Mouse (Mus musculus): ENCODE results near the gene Rcvrn. TPM values are rescaled to one million over a fixed set of nuclear protein-coding genes. Genes with fewer than 3 reads are reported as not detected.

Gene Rcvrn
- polyA plus RNA-seq, 1 experiment from 2014 or later = not detected

DNA sequence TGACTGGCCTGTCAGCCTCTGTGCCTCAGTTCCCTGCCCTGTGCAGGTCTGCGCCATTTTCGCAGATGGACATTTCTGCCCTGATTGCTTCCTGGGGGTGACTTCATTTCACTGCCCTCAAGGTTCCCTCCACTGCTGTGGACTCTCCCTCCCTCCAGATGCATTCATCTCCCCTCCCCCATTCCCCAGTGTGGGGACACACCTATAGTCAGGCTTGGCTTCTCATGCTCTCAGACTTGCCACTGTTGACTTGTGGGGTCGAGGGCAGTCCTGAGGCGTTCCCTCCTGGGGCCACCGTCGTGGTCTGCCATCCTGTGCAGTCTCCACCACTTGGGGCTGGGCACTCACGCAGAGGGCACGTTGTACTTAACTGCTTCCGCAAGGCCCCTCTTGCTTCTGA, 38.3 kb upstream of the Rcvrn start:
- Histone ChIP-seq H3K27me3 (no peaks in the 10 kb centered on the region), H3K36me3 (no peaks in the 10 kb centered on the region), H3K4me3 (no peak overlapping the region), H3K9ac (no peak overlapping the region), H3K9me3 (no peaks in the 10 kb centered on the region), H3K4me2 (no peak overlapping the region), H3K27ac (no peak overlapping the region), H3K4me1 (peaks cover 6% of the 10 kb centered on the region; the same call in 1 of the 2 replicates)
- ATAC-seq (ENCODE audit: borderline replicate concordance, extremely low read depth, low FRiP score, low TSS enrichment) = no peak
- 84% methylated on average over 9 of the region's 9 CpGs for WGBS

DNA sequence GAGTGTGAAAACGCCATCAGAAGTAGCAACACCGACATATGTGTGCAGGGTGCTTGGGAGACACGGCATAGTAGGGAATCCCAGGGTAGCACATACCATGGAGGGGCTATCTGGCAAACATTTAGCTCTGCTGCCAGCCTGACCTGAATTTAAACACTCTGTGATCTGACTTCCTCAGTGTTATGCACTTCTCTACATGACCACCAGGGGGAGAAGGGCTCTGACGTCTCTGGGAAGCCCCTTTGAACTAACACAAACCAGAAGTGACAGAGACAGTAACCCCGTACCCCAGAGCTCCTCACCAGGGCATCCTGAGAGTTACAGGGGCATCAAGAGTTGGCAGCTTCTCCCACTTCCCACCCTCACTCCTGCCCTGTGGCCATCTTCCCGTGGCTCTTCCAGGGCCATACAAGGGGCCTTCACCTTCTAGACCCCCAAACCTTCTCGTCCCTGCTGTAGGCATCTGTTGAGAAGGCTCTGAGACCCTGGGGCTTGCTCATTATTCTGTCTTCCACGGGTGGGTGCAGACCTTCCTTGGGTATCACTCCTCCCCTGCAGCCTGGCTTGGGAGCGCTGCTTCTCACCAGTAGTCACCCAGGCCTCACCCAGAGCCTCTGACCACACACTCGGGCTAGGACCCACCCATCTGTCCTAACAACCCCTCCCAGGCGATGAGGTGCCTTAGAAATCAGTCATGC, 37.3 kb upstream of the Rcvrn start:
- Histone ChIP-seq H3K4me1 (peaks cover 2% of the 10 kb centered on the region; the same call in 1 of the 2 replicates), H3K4me3 (no peak overlapping the region), H3K9ac (no peak overlapping the region), H3K4me2 (no peak overlapping the region), H3K36me3 (no peaks in the 10 kb centered on the region), H3K27me3 (no peaks in the 10 kb centered on the region), H3K27ac (no peak overlapping the region), H3K9me3 (no peaks in the 10 kb centered on the region)
- 38% methylated on average over 11 of the region's 11 CpGs for whole genome bisulfite sequencing
- ATAC-seq (ENCODE audit: borderline replicate concordance, extremely low read depth, low FRiP score, low TSS enrichment) = no peak

DNA sequence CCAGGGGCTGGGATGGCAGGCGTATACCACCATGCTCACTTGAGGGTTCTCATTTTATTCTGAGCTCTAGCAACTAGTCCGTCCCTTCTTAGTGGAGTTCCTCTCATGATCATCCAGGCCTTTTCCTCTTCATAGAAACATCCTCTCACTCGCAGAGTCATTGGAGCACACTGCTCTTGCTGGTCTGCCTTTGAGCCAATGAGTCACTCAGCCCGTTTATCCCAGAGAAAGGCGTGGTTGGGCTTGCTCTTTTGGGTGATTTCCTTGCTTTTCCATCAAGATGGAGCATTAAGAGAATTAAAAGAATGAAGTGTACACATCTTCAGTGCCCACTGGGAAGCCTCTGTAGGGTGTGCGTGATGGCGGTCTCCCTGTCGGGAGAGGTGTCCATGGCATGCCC, 33.7 kb upstream of the Rcvrn start:
- no peak for ATAC-seq (ENCODE audit: borderline replicate concordance, extremely low read depth, low FRiP score, low TSS enrichment)

DNA sequence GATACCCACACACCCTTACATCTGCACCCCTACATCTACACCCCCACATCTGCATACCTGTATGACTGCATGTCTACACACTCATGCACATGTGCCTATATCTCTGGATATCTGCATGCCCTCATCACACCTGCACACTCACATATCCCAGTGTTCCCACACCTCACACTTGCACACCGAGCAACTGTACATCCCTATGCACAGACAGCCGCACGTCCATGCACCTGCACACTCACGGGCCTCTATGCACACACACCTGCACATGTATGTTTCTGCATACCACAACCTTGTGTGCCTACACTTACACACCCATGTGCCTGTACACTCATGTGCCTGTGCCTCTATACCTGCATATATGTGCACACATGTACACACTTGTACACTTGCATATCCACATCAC, 31.7 kb upstream of the Rcvrn start:
- WGBS = 86% methylated on average over 4 of the region's 4 CpGs
- no peak overlapping the region for H3K4me3 ChIP-seq
- H3K27me3 ChIP-seq = no peaks in the 10 kb centered on the region
- ATAC-seq (ENCODE audit: borderline replicate concordance, extremely low read depth, low FRiP score, low TSS enrichment) = no peak
- no peak overlapping the region for H3K9ac ChIP-seq
- H3K4me1 ChIP-seq = peaks cover 10% of the 10 kb centered on the region
- no peak overlapping the region for H3K27ac ChIP-seq
- H3K9me3 ChIP-seq = no peaks in the 10 kb centered on the region
- no peak overlapping the region for H3K4me2 ChIP-seq
- no peaks in the 10 kb centered on the region for H3K36me3 ChIP-seq

More for the DNA sequence above, 33.7 kb upstream of the Rcvrn start:
- Histone ChIP-seq H3K9me3 (no peaks in the 10 kb centered on the region), H3K4me1 (no peaks in the 10 kb centered on the region), H3K4me2 (no peak overlapping the region), H3K9ac (no peak overlapping the region), H3K27ac (no peak overlapping the region), H3K4me3 (no peak overlapping the region), H3K27me3 (no peaks in the 10 kb centered on the region), H3K36me3 (no peaks in the 10 kb centered on the region)
- 81% methylated on average over 8 of the region's 8 CpGs for WGBS

DNA sequence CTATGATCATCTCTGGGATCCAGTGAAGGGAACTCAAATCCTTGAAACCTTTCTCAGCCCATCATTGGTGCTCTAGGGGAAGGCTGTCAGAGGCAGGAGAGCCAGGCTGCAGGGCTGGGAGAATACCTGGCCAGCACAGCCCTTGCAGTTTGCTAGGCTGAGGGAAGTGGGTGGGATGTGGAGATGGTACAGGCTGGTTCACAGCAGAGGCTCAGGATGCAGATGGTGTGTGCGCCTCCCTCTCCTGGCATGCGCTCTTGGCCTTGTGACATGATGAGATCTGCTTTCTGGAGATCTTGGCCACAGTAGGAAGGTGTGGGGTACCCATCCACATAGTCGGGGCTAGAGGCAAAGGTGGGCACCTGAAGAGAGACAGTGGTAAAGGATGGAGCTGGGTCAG, 30.9 kb upstream of the Rcvrn start:
- ATAC-seq (ENCODE audit: borderline replicate concordance, extremely low read depth, low FRiP score, low TSS enrichment) = no peak
- 81% methylated on average over 3 of the region's 3 CpGs for WGBS

DNA sequence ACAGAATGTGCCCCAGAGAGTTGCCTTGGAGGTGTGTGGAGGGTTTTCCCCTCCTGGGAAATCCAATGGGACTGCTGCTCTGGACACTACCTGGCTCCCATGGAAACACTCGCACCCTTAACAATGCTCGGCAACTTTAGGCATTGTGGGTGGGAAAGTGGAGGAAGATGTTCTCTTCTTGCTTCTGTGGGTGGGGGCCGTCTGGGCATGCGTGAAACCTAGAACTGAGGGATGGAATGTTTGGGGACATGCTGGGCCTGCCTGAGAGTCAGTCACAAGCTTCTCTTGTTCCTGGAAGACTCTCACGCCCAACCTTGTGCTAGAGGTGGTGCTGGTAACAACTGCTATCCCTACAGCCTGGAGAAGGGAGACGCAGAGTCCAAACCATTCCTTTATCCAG, 30.2 kb upstream of the Rcvrn start:
- 83% methylated on average over 6 of the region's 6 CpGs for WGBS
- Histone ChIP-seq H3K27me3 (no peaks in the 10 kb centered on the region), H3K27ac (no peak overlapping the region), H3K36me3 (no peaks in the 10 kb centered on the region), H3K4me1 (peaks cover 10% of the 10 kb centered on the region), H3K9ac (no peak overlapping the region), H3K4me3 (no peak overlapping the region), H3K9me3 (no peaks in the 10 kb centered on the region), H3K4me2 (no peak overlapping the region)
- ATAC-seq (ENCODE audit: borderline replicate concordance, extremely low read depth, low FRiP score, low TSS enrichment) = no peak

More for the DNA sequence above, 30.9 kb upstream of the Rcvrn start:
- no peak overlapping the region for H3K4me2 ChIP-seq
- no peaks in the 10 kb centered on the region for H3K36me3 ChIP-seq
- no peak overlapping the region for H3K27ac ChIP-seq
- no peak overlapping the region for H3K4me3 ChIP-seq
- H3K4me1 ChIP-seq = peaks cover 10% of the 10 kb centered on the region
- H3K27me3 ChIP-seq = no peaks in the 10 kb centered on the region
- no peak overlapping the region for H3K9ac ChIP-seq
- H3K9me3 ChIP-seq = no peaks in the 10 kb centered on the region

DNA sequence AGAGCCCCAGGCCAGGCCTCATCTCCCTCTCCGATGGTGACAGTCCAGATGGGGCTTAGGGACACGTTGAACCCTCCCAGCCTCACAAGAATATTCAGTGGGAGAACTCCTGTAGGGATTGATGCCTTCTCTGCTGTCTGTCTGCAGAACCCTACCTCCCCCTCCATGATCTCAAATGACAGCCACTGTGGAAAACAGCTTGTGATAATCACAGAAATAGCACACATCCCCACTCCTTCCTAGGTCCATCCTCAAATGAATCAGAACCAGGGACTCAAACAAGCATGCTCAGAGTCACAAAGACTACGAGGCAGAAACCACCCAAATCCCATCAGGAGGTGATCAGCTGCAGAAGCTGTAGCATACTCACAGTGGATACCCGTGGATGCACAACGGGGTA, 29.0 kb upstream of the Rcvrn start:
- H3K4me3 ChIP-seq = no peak overlapping the region
- H3K36me3 ChIP-seq = no peaks in the 10 kb centered on the region
- no peak overlapping the region for H3K4me2 ChIP-seq
- 80% methylated on average over 5 of the region's 5 CpGs for WGBS
- H3K27ac ChIP-seq = no peak overlapping the region
- no peaks in the 10 kb centered on the region for H3K9me3 ChIP-seq
- no peaks in the 10 kb centered on the region for H3K27me3 ChIP-seq
- no peak overlapping the region for H3K9ac ChIP-seq
- no peak for ATAC-seq (ENCODE audit: borderline replicate concordance, extremely low read depth, low FRiP score, low TSS enrichment)
- peaks cover 10% of the 10 kb centered on the region for H3K4me1 ChIP-seq

DNA sequence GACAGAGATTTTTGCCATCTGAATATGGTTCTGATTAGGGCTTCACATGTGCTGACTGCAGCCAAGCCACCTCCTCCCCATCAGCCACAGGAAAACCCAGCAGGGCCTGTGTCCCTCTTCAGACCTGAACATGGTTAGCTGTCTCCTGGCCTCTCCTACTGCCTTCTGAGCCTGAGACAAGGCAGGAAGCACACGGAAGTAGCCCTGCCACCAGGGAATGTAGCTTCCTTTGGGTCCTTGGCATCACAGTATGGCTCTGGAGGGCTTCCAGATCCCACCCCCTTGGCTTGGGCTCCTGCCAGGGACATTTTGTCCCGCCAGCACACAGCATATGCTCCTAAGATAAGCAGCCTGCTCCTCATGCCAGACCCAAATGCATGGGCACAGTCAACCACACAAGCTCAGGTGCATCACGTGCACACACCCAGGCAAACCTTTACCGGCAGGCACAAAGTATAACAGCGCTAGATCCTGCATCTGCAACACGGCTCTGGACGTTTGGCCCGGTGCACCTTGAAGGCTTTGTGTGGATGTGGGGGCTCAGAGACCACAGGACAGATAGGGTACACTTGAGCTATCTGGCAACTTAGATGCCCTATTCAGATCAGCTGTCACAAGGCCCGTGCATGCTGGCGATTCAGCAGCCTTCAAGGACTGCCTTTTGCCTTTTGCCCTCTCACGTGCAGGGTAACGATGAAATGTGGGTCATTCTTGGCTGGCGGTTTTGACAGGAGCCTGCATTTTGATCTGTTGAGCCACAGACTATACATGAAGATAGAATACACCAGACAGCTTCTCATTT, 27.4 kb upstream of the Rcvrn start:
- 0 out of 2 replicates have a peak overlapping the region, but pooled peaks have one; percentile 57 for H3K27ac ChIP-seq
- 74% methylated on average over 13 of the region's 13 CpGs for WGBS

DNA sequence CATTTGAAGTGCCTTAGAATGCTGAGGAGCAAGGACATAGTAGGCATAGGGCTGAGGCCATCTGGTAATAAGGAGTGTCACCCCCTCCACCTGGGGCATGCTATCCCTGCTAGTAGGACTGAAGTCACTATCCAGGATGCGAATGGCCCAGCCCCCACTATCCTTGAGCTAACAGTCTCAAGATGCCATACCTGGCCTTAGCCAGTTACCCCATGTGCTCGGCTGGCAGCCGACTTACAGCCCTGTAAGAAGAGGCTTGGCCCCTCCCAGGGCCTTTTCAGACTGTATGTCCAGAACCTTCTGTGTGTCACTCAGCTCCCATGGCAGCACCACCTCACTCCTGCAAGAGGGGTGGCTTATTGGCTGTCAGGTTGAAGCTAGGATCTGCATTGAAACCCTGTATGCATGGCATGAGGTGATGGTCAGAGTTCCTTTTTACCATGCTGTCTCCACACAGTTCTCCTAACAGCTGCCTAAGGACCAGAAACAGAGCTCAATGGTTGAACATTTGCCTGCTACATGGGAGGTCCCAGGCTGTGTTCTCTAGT, 26.6 kb upstream of the Rcvrn start:
- H3K27ac ChIP-seq = no peak overlapping the region
- no peak overlapping the region for H3K9ac ChIP-seq
- no peak for ATAC-seq (ENCODE audit: borderline replicate concordance, extremely low read depth, low FRiP score, low TSS enrichment)

More for the DNA sequence above, 27.4 kb upstream of the Rcvrn start:
- no peak overlapping the region for H3K4me3 ChIP-seq
- no peaks in the 10 kb centered on the region for H3K9me3 ChIP-seq
- peaks cover 10% of the 10 kb centered on the region for H3K4me1 ChIP-seq
- no peak overlapping the region for H3K9ac ChIP-seq
- peak; percentile 66 for ATAC-seq (ENCODE audit: borderline replicate concordance, extremely low read depth, low FRiP score, low TSS enrichment)
- no peaks in the 10 kb centered on the region for H3K36me3 ChIP-seq
- no peaks in the 10 kb centered on the region for H3K27me3 ChIP-seq
- H3K4me2 ChIP-seq = no peak overlapping the region

DNA sequence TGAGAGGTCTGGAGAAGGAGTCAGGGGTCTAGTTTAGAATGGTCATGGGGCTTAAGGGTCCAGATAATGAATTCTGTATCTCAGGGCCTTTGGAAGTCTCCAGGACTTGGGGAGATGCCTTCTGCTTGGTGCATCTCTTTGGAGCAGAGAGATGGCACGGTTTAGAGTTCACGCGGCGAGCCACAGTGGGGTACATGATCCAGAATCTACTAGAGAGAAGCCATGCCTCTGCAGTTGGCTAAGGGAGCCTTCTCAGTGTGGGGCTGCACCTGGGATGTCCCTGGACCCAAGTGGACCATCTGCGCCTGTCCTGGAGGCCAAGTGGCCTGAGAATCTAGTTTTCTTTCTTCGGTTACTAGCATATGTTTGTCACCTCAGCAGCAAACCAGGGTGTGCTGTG, 25.1 kb upstream of the Rcvrn start:
- Histone ChIP-seq H3K27ac (no peak overlapping the region), H3K4me2 (no peak overlapping the region), H3K4me3 (no peak overlapping the region), H3K27me3 (no peaks in the 10 kb centered on the region), H3K9ac (no peak overlapping the region), H3K36me3 (no peaks in the 10 kb centered on the region), H3K4me1 (peaks cover 10% of the 10 kb centered on the region), H3K9me3 (no peaks in the 10 kb centered on the region)
- no peak for ATAC-seq (ENCODE audit: borderline replicate concordance, extremely low read depth, low FRiP score, low TSS enrichment)
- 94% methylated on average over 6 of the region's 6 CpGs for WGBS

More for the DNA sequence above, 26.6 kb upstream of the Rcvrn start:
- 70% methylated on average over 3 of the region's 3 CpGs for WGBS
- Histone ChIP-seq H3K27me3 (no peaks in the 10 kb centered on the region), H3K4me2 (no peak overlapping the region), H3K4me1 (peaks cover 10% of the 10 kb centered on the region), H3K9me3 (no peaks in the 10 kb centered on the region), H3K36me3 (no peaks in the 10 kb centered on the region), H3K4me3 (no peak overlapping the region)

DNA sequence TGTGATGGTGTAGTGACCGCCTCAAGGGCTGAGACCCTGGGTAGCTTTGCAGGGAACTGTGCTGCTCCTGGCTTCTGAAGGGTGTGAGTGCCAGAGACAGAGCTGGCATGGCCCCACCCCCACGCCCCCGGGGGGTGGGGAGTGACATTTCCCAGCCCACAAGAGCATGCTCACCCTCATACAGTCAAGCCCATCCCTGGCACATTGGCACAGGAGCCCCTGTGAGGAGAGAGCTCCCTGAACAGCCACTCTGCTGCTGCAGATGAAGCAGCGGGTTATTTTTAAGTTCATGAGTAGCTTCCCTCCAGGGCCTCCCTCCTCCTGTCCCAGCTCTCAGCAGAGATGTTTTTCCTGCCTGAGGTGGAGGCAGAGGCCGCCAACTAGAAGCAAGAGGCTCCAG, 23.0 kb upstream of the Rcvrn start:
- H3K27ac ChIP-seq = no peak overlapping the region
- no peak overlapping the region for H3K9ac ChIP-seq
- H3K4me2 ChIP-seq = no peak overlapping the region
- no peaks in the 10 kb centered on the region for H3K36me3 ChIP-seq
- no peak overlapping the region for H3K4me3 ChIP-seq
- peaks cover 10% of the 10 kb centered on the region for H3K4me1 ChIP-seq
- H3K27me3 ChIP-seq = no peaks in the 10 kb centered on the region
- H3K9me3 ChIP-seq = no peaks in the 10 kb centered on the region
- 59% methylated on average over 5 of the region's 5 CpGs for WGBS
- ATAC-seq (ENCODE audit: borderline replicate concordance, extremely low read depth, low FRiP score, low TSS enrichment) = no peak

Measured in lung, embryonic 15.5 days (tissue).